Mouse (Mus musculus) limb, embryonic 14.5 days (tissue): ENCODE measurements at regions not wholly inside any gene's neighbourhood (a gene's known extent, or its start where the extent isn't known, plus 50 kb on each side); places are given as distances from the start of the nearest gene placed in this dataset.

Source experiments
- ATAC-seq: fragments of 200-750 bp; cut with Nextera tagmentation; 2 replicates; pipeline ENCODE4 v1.8.0; 2017; ENCODE audit warnings: low read depth, moderate number of reproducible peaks, moderate TSS enrichment; ENCODE audit not compliant: low FRiP score
- DNase-seq: peaks from one replicate; pipeline ENCODE4 v3.0.0-alpha.2; 2015; ENCODE audit warnings: low spot score
- H3K27ac ChIP-seq: fragments of 300-500 bp; sonication (generic); replicated peaks from 2 replicates; pipeline ENCODE4 v1.5.1; 2014; ENCODE audit warnings: low read depth, mild to moderate bottlenecking, low read length, moderate library complexity, mixed read lengths
- H3K27me3 ChIP-seq: fragments of 300-500 bp; sonication (generic); 2 replicates; pipeline ENCODE4 v1.6.1; 2014; ENCODE audit warnings: low read length, mixed read lengths; ENCODE audit not compliant: control insufficient read depth, insufficient read depth
- H3K36me3 ChIP-seq: fragments of 300-500 bp; sonication (generic); 2 replicates; pipeline ENCODE4 v1.6.1; 2014; ENCODE audit warnings: mild to moderate bottlenecking, low read length, moderate library complexity, mixed read lengths; ENCODE audit not compliant: control insufficient read depth, insufficient read depth
- H3K4me1 ChIP-seq: fragments of 300-500 bp; sonication (generic); 2 replicates; pipeline ENCODE4 v1.6.1; 2014; ENCODE audit warnings: antibody characterized with exemption, low read length, mixed read lengths; ENCODE audit not compliant: control insufficient read depth, insufficient read depth
- H3K4me2 ChIP-seq: fragments of 300-500 bp; sonication (generic); replicated peaks from 2 replicates; pipeline ENCODE4 v1.6.1; 2014; ENCODE audit warnings: low read depth, mild to moderate bottlenecking, low read length, moderate library complexity; ENCODE audit not compliant: severe bottlenecking
- H3K4me3 ChIP-seq: fragments of 300-500 bp; sonication (generic); replicated peaks from 2 replicates; pipeline ENCODE4 v1.5.1; 2014; ENCODE audit warnings: low read length
- H3K9ac ChIP-seq: fragments of 300-500 bp; sonication (generic); 2 replicates; pipeline ENCODE4 v1.6.1; 2014; ENCODE audit warnings: mild to moderate bottlenecking, low read depth, low read length, moderate library complexity; ENCODE audit not compliant: severe bottlenecking
- H3K9me3 ChIP-seq: fragments of 300-500 bp; sonication (generic); 2 replicates; pipeline ENCODE4 v1.6.1; 2016; ENCODE audit warnings: low read length; ENCODE audit not compliant: control insufficient read depth
- POLR2A ChIP-seq: fragments of 200-500 bp; IDR thresholded peaks from 2 replicates; pipeline ENCODE4 v1.8.0; 2012; ENCODE audit warnings: inconsistent platforms, mild to moderate bottlenecking, moderate library complexity, borderline replicate concordance; ENCODE audit not compliant: insufficient read depth, insufficient read length; ENCODE audit errors: extremely low read depth
- WGBS: fragments of 180-500 bp; shearing (Covaris S2); extraction: QIAGEN DNeasy Blood & Tissue Kit; methylation state at CpG from one replicate; pipeline ENCODE4 v1.1.7; 2014; 5-methylcytosine and 5-hydroxymethylcytosine counted together

GRCm38 (mm10) chr12:92418458-92418857 is 569.5 kb upstream of the Sel1l start:
- H3K9ac ChIP-seq, result no peak overlapping the region
- H3K4me2 ChIP-seq, result no peak overlapping the region
- ATAC-seq (no peak), DNase-seq (no peak)
- H3K4me1 ChIP-seq, result no peaks in the 10 kb centered on the region
- H3K27me3 ChIP-seq, result no peaks in the 10 kb centered on the region
- no peaks in the 10 kb centered on the region for H3K9me3 ChIP-seq
- no peaks in the 10 kb centered on the region for H3K36me3 ChIP-seq
- no peak overlapping the region for H3K4me3 ChIP-seq
- no peak for TF ChIP-seq POLR2A
- WGBS, result 40% methylated on average over 4 of the region's 4 CpGs
- no peak overlapping the region for H3K27ac ChIP-seq

- H3K4me1 ChIP-seq, result no peaks in the 10 kb centered on the region
- no peak overlapping the region for H3K27ac ChIP-seq
- H3K9me3 ChIP-seq, result no peaks in the 10 kb centered on the region
- H3K36me3 ChIP-seq, result no peaks in the 10 kb centered on the region
- H3K9ac ChIP-seq, result no peak overlapping the region
- peak; percentile 47 for DNase-seq
- H3K4me3 ChIP-seq, result no peak overlapping the region
- TF ChIP-seq POLR2A, result no peak
- no peaks in the 10 kb centered on the region for H3K27me3 ChIP-seq
- no peak for ATAC-seq
- H3K4me2 ChIP-seq, result no peak overlapping the region
Measured at GRCm38 (mm10) chr12:92405506-92405905, 556.5 kb upstream of the Sel1l start.

- DNase-seq (no peak), ATAC-seq (no peak)
- no peak overlapping the region for H3K4me3 ChIP-seq
- H3K27me3 ChIP-seq, result no peaks in the 10 kb centered on the region
- no peak for TF ChIP-seq POLR2A
- H3K4me1 ChIP-seq, result no peaks in the 10 kb centered on the region
- no peaks in the 10 kb centered on the region for H3K9me3 ChIP-seq
- no peaks in the 10 kb centered on the region for H3K36me3 ChIP-seq
- H3K27ac ChIP-seq, result no peak overlapping the region
- no peak overlapping the region for H3K9ac ChIP-seq
- WGBS, result 56% methylated on average over 1 of the region's 1 CpGs
- no peak overlapping the region for H3K4me2 ChIP-seq
Measured at GRCm38 (mm10) chr12:92400987-92401386, 552.0 kb upstream of the Sel1l start.

- no peak for TF ChIP-seq POLR2A
- H3K27ac ChIP-seq, result no peak overlapping the region
- WGBS, result 46% methylated on average over 2 of the region's 2 CpGs
- no peaks in the 10 kb centered on the region for H3K36me3 ChIP-seq
- no peaks in the 10 kb centered on the region for H3K9me3 ChIP-seq
- H3K9ac ChIP-seq, result no peak overlapping the region
- no peak overlapping the region for H3K4me2 ChIP-seq
- H3K4me3 ChIP-seq, result no peak overlapping the region
- H3K27me3 ChIP-seq, result no peaks in the 10 kb centered on the region
- H3K4me1 ChIP-seq, result peaks cover 3% of the 10 kb centered on the region
- ATAC-seq (peak; percentile 71), DNase-seq (peak; percentile 61)
Measured at GRCm38 (mm10) chr12:92386195-92386594, 537.2 kb upstream of the Sel1l start.

GRCm38 (mm10) chr12:92384266-92384937 is 535.4 kb upstream of the Sel1l start:
- ATAC-seq (peak; percentile 38; the same call in 1 of the 2 replicates), DNase-seq (peak; percentile 11)
- Histone ChIP-seq H3K27ac (no peak overlapping the region), H3K4me2 (no peak overlapping the region), H3K9ac (no peak overlapping the region), H3K9me3 (no peaks in the 10 kb centered on the region), H3K27me3 (no peaks in the 10 kb centered on the region), H3K4me1 (peaks cover 3% of the 10 kb centered on the region), H3K36me3 (no peaks in the 10 kb centered on the region), H3K4me3 (no peak overlapping the region)
- TF ChIP-seq POLR2A, result no peak
- 20% methylated on average over 5 of the region's 5 CpGs for WGBS
